Mouse (Mus musculus): ENCODE results near the gene Zc3h7b. TPM values are rescaled to one million over a fixed set of nuclear protein-coding genes. Genes with fewer than 3 reads are reported as not detected.

Zc3h7b gene
- polyA plus RNA-seq, 1 experiment from 2014 or later: 26.6 TPM

DNA sequence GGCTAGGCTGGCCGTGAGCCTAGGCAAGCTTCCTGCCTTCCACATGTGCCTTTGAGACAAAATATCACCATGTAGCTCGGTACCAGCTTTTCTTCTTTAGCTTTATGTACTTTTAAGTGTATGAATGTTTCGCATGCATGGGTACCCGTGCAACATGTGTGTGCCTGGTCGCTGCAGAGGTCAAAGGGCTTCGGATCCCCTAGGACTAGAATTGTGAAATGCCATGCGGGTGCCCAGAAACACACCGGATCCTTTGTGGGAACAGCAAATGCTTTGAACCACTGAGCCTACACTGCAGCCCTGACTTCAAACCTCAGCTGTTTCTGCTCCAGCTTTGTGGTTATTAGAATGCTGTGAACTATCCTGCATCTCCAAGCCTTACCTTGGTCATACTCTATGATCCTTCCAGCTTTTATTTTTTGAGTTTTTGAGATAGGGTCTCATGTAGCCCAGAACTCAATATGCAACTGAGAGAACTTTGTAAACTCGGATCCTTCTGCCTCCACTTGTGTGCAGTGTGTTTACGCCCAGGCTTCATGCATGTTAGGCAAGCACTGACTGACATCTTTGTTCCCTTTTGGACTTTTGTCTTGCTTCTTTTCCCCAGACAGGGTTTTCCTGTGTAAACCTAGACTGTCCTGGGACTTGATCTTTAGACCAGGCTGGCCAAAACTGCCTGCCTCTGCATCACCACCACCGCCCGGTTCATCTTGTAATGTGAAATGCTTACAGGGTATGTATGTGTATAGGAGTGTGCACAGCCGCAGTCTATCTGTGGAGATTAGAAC is 42.4 kb upstream of the Zc3h7b start:
- no peak for ATAC-seq (ENCODE audit: insufficient number of reproducible peaks, insufficient read depth, low FRiP score, low read depth)
- Histone ChIP-seq H3K36me3 (ENCODE audit: control insufficient read depth, insufficient read depth, low read length) (peaks cover 47% of the 10 kb centered on the region), H3K4me1 (ENCODE audit: control insufficient read depth in 2 of 2, insufficient read depth in 2 of 2, low read length in 2 of 2) (no peaks in the 10 kb centered on the region), H3K27ac (replicated peaks in 1 of 2; ENCODE audit: control insufficient read depth in 1 of 2, insufficient read depth in 1 of 2, low read depth in 2 of 2, low read length in 2 of 2) (no peak overlapping the region), H3K9me3 (ENCODE audit: control insufficient read depth, low read length) (no peaks in the 10 kb centered on the region), H3K4me2 (ENCODE audit: low read length) (no peak overlapping the region), H3K4me3 (ENCODE audit: control insufficient read depth in 1 of 2, insufficient read depth in 1 of 2, low read depth in 1 of 2, low read length in 2 of 2) (no peak overlapping the region), H3K9ac (ENCODE audit: low read length) (no peak overlapping the region), H3K27me3 (ENCODE audit: control insufficient read depth, insufficient read depth, low read length) (no peaks in the 10 kb centered on the region)
- 86% methylated on average over 13 of the region's 13 CpGs for WGBS

DNA sequence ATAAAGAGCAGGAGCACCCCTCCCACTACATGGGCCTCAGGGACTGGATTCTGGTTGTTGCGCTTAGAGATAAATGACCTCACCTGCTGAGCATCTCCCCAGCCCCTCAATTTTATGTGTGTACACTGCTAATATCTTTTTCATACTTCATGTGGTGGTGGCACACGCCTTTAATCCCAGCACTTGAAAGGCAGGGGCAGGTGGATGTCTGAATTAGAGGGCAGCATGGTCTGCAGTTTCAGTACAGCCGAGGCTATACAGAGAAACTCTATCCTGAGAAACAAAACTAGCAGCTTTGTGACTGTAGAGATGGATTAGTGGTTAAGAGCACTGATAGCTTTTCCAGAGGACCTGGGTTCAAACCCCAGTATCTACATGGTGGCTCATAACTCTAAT is 41.8 kb upstream of the Zc3h7b start:
- Histone ChIP-seq H3K27me3 (ENCODE audit: control insufficient read depth, insufficient read depth, low read length) (no peaks in the 10 kb centered on the region), H3K4me1 (ENCODE audit: control insufficient read depth in 2 of 2, insufficient read depth in 2 of 2, low read length in 2 of 2) (no peaks in the 10 kb centered on the region), H3K4me2 (ENCODE audit: low read length) (no peak overlapping the region), H3K4me3 (ENCODE audit: control insufficient read depth in 1 of 2, insufficient read depth in 1 of 2, low read depth in 1 of 2, low read length in 2 of 2) (no peak overlapping the region), H3K9ac (ENCODE audit: low read length) (no peak overlapping the region), H3K36me3 (ENCODE audit: control insufficient read depth, insufficient read depth, low read length) (peaks cover 53% of the 10 kb centered on the region), H3K9me3 (ENCODE audit: control insufficient read depth, low read length) (no peaks in the 10 kb centered on the region), H3K27ac (replicated peaks in 1 of 2; ENCODE audit: control insufficient read depth in 1 of 2, insufficient read depth in 1 of 2, low read depth in 2 of 2, low read length in 2 of 2) (no peak overlapping the region)
- 74% methylated on average over 3 of the region's 3 CpGs for WGBS
- no peak for ATAC-seq (ENCODE audit: insufficient number of reproducible peaks, insufficient read depth, low FRiP score, low read depth)

DNA sequence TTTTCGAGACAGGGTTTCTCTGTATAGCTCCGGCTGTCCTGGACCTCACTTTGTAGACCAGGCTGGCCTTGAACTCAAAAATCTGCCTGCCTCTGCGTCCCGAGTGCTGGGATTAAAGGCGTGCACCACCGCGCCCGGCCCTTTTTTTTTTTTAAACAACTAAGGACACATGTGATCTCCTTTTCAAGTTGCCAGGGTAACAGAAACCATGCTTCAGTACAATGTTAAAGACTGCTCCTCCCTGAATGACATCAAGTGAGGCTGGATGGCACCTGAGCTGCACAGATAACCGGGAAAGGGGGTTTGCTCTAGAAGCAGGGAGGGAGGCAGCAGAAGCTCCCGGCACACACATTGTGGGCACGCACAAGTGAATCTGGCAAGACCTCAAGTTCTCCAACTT is 35.9 kb upstream of the Zc3h7b start:
- Histone ChIP-seq H3K9me3 (ENCODE audit: control insufficient read depth, low read length) (no peaks in the 10 kb centered on the region), H3K4me2 (ENCODE audit: low read length) (no peak overlapping the region), H3K27ac (replicated peaks in 1 of 2; ENCODE audit: control insufficient read depth in 1 of 2, insufficient read depth in 1 of 2, low read depth in 2 of 2, low read length in 2 of 2) (no peak overlapping the region), H3K4me1 (ENCODE audit: control insufficient read depth in 2 of 2, insufficient read depth in 2 of 2, low read length in 2 of 2) (no peaks in the 10 kb centered on the region), H3K9ac (ENCODE audit: low read length) (no peak overlapping the region), H3K36me3 (ENCODE audit: control insufficient read depth, insufficient read depth, low read length) (peaks cover 99% of the 10 kb centered on the region), H3K27me3 (ENCODE audit: control insufficient read depth, insufficient read depth, low read length) (no peaks in the 10 kb centered on the region), H3K4me3 (ENCODE audit: control insufficient read depth in 1 of 2, insufficient read depth in 1 of 2, low read depth in 1 of 2, low read length in 2 of 2) (no peak overlapping the region)
- ATAC-seq (ENCODE audit: insufficient number of reproducible peaks, insufficient read depth, low FRiP score, low read depth): no peak
- WGBS: 91% methylated on average over 11 of the region's 11 CpGs

DNA sequence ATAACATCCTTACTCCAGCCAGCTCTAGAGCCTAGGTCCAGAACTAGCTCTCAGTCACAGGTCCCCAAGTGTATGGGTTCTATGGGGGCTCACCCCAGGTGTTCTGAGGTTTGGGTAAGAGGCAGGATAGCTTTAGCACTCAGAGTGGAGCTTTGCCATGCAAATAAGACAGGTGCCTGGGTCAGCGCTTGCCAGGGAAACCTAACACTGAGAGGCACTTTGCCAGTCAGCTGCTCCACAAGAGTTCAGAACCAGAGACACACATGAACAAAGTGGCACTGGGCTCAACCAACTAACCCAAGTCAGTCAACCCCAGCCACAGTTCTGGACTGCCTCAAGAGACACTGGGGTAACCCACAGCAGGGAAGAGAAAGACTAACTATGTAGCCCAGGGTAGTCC is 35.2 kb upstream of the Zc3h7b start:
- H3K36me3 ChIP-seq (ENCODE audit: control insufficient read depth, insufficient read depth, low read length): peaks cover 94% of the 10 kb centered on the region

GRCm38 (mm10) chr15:81710801-81711200 is 34.1 kb upstream of the Zc3h7b start:
- Histone ChIP-seq H3K4me2 (ENCODE audit: low read length) (no peak overlapping the region), H3K4me1 (ENCODE audit: control insufficient read depth in 2 of 2, insufficient read depth in 2 of 2, low read length in 2 of 2) (no peaks in the 10 kb centered on the region), H3K4me3 (ENCODE audit: control insufficient read depth in 1 of 2, insufficient read depth in 1 of 2, low read depth in 1 of 2, low read length in 2 of 2) (no peak overlapping the region), H3K27ac (replicated peaks in 1 of 2; ENCODE audit: control insufficient read depth in 1 of 2, insufficient read depth in 1 of 2, low read depth in 2 of 2, low read length in 2 of 2) (no peak overlapping the region), H3K9ac (ENCODE audit: low read length) (no peak overlapping the region), H3K36me3 (ENCODE audit: control insufficient read depth, insufficient read depth, low read length) (peaks cover 94% of the 10 kb centered on the region), H3K27me3 (ENCODE audit: control insufficient read depth, insufficient read depth, low read length) (no peaks in the 10 kb centered on the region), H3K9me3 (ENCODE audit: control insufficient read depth, low read length) (no peaks in the 10 kb centered on the region)
- ATAC-seq (ENCODE audit: insufficient number of reproducible peaks, insufficient read depth, low FRiP score, low read depth): no peak
- WGBS: 75% methylated on average over 4 of the region's 4 CpGs

More for the DNA sequence above, 35.2 kb upstream of the Zc3h7b start:
- Histone ChIP-seq H3K4me3 (ENCODE audit: control insufficient read depth in 1 of 2, insufficient read depth in 1 of 2, low read depth in 1 of 2, low read length in 2 of 2) (no peak overlapping the region), H3K9ac (ENCODE audit: low read length) (no peak overlapping the region), H3K27me3 (ENCODE audit: control insufficient read depth, insufficient read depth, low read length) (no peaks in the 10 kb centered on the region), H3K27ac (replicated peaks in 1 of 2; ENCODE audit: control insufficient read depth in 1 of 2, insufficient read depth in 1 of 2, low read depth in 2 of 2, low read length in 2 of 2) (no peak overlapping the region), H3K9me3 (ENCODE audit: control insufficient read depth, low read length) (no peaks in the 10 kb centered on the region), H3K4me2 (ENCODE audit: low read length) (no peak overlapping the region), H3K4me1 (ENCODE audit: control insufficient read depth in 2 of 2, insufficient read depth in 2 of 2, low read length in 2 of 2) (no peaks in the 10 kb centered on the region)
- WGBS: 96% methylated on average over 1 of the region's 1 CpGs
- ATAC-seq (ENCODE audit: insufficient number of reproducible peaks, insufficient read depth, low FRiP score, low read depth): no peak

GRCm38 (mm10) chr15:81713742-81714141 is 31.1 kb upstream of the Zc3h7b start:
- 77% methylated on average over 6 of the region's 6 CpGs for WGBS
- H3K9me3 ChIP-seq (ENCODE audit: control insufficient read depth, low read length): no peaks in the 10 kb centered on the region
- no peak overlapping the region for H3K9ac ChIP-seq (ENCODE audit: low read length)
- no peaks in the 10 kb centered on the region for H3K27me3 ChIP-seq (ENCODE audit: control insufficient read depth, insufficient read depth, low read length)
- H3K4me3 ChIP-seq (ENCODE audit: control insufficient read depth in 1 of 2, insufficient read depth in 1 of 2, low read depth in 1 of 2, low read length in 2 of 2): no peak overlapping the region
- no peak overlapping the region for H3K4me2 ChIP-seq (ENCODE audit: low read length)
- H3K36me3 ChIP-seq (ENCODE audit: control insufficient read depth, insufficient read depth, low read length): peaks cover 94% of the 10 kb centered on the region
- no peaks in the 10 kb centered on the region for H3K4me1 ChIP-seq (ENCODE audit: control insufficient read depth in 2 of 2, insufficient read depth in 2 of 2, low read length in 2 of 2)
- ATAC-seq (ENCODE audit: insufficient number of reproducible peaks, insufficient read depth, low FRiP score, low read depth): no peak
- no peak overlapping the region for H3K27ac ChIP-seq (replicated peaks in 1 of 2; ENCODE audit: control insufficient read depth in 1 of 2, insufficient read depth in 1 of 2, low read depth in 2 of 2, low read length in 2 of 2)

DNA sequence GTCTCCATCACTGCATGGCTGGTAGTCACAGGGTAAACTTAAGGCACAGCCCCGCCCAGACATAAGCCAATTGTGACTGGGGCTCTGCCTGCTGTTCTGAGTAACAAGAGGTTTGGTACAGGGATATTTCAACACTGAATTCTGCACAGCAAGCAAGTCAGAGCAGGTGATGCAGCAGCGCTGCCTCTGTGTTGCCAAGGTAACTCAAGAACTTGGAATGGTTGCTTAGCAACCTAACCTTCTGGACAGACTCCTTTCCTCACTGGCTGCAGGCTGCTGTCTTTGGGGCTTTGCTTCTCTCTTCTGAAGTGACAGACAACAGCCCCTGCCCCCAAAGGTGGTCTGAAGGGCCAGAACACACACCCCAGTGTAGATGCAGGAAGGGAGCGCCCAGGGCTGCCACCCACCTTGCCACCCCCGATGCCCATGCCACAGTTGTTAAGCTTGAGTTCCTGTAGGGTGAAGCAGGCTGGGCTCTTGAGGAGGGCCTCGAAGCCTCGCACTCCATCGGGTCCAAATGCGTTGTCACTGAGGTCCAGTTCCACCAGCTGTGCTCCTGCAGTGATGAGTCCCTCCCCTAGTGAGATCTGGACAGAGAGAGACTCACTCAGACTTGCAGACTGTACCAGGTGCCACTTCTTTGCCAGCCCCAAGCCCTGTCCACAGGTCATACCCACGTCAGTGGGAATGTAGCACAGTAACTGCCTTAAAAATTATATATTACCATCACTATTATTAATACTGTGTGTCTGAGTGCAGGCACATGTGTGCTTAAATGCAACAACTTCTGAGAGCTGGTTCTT is 26.3 kb upstream of the Zc3h7b start:
- H3K4me1 ChIP-seq (ENCODE audit: control insufficient read depth in 2 of 2, insufficient read depth in 2 of 2, low read length in 2 of 2): no peaks in the 10 kb centered on the region
- no peak overlapping the region for H3K27ac ChIP-seq (replicated peaks in 1 of 2; ENCODE audit: control insufficient read depth in 1 of 2, insufficient read depth in 1 of 2, low read depth in 2 of 2, low read length in 2 of 2)
- H3K27me3 ChIP-seq (ENCODE audit: control insufficient read depth, insufficient read depth, low read length): no peaks in the 10 kb centered on the region
- WGBS: 91% methylated on average over 9 of the region's 9 CpGs
- ATAC-seq (ENCODE audit: insufficient number of reproducible peaks, insufficient read depth, low FRiP score, low read depth): no peak
- H3K4me2 ChIP-seq (ENCODE audit: low read length): no peak overlapping the region
- H3K9me3 ChIP-seq (ENCODE audit: control insufficient read depth, low read length): no peaks in the 10 kb centered on the region
- H3K9ac ChIP-seq (ENCODE audit: low read length): no peak overlapping the region
- H3K4me3 ChIP-seq (ENCODE audit: control insufficient read depth in 1 of 2, insufficient read depth in 1 of 2, low read depth in 1 of 2, low read length in 2 of 2): no peak overlapping the region
- peaks cover 94% of the 10 kb centered on the region for H3K36me3 ChIP-seq (ENCODE audit: control insufficient read depth, insufficient read depth, low read length)
